8 mouse cellular contexts compared by ENCODE assay signal in the genomic region with DNA sequence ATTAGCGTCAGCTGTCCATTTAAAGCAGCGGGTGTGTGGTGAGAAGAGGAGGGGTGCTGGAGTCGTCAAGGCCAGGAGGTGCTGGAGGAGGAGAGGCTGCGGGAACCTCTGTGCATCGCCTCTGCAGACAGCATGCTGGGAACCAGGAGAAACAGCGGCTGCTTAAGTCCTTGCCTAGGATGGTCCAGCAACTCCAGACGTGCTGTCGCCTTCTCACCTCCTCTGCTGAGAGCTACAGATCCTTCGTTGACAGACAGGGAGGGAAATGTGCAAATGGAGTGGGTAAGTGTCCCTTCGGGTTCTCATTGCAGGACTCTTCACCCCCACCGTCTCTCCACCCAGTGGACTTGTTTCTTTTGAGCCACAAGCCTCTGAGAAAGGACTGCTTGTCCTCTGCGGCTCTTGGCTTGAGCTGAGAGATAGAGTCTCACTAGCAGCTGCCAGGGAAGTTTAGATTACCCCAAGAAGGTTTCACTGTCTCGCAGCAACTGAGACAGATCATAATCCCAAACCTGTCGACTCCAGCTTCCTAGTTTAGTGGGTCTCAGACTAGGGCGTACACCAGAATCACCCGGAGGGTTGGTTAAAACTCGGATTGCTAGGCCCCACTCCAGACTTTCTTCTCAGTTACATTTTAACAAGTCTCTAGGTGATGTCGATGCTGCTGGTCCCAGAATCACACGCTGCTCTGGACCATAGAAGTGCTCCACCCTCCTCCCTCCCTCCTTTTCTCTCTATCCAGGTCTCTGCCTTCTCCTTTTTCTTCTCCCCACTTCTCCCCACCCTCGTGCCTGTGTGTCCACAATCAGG. TPM values are rescaled to one million over a fixed set of nuclear protein-coding genes. Genes with fewer than 3 reads are reported as not detected.
DNase-seq lines count a peak whose midpoint lies in the region; ATAC-seq and TF ChIP-seq lines count a peak whose summit lies in the region.

No protein-coding gene starts in this region.

- H3K36me3 ChIP-seq in spleen, adult 2 months (ENCODE audit: control insufficient read depth, insufficient read depth, low read length): no peaks in the 10 kb centered on the region
- no peaks in the 10 kb centered on the region for H3K36me3 ChIP-seq in forebrain, embryonic 16.5 days (ENCODE audit: control insufficient read depth, insufficient read depth)
- H3K36me3 ChIP-seq in hindbrain, embryonic 14.5 days (replicated peaks; ENCODE audit: control insufficient read depth, insufficient read depth): no peaks in the 10 kb centered on the region
- H3K36me3 ChIP-seq in small intestine, adult 2 months (ENCODE audit: control insufficient read depth, insufficient read depth, low read length): 0 out of 2 replicates have a peak, but pooled peaks cover 1% of the 10 kb centered on the region

- H3K4me2 ChIP-seq in forebrain, embryonic 16.5 days (ENCODE audit: low read length): peak overlapping the region; percentile 65
- peak overlapping the region; percentile 88 for H3K4me2 ChIP-seq in hindbrain, embryonic 14.5 days (replicated peaks)

- 21% methylated on average over 20 of the region's 20 CpGs for WGBS in spleen, adult 2 months
- WGBS in forebrain, embryonic 16.5 days: 13% methylated on average over 20 of the region's 20 CpGs
- 9% methylated on average over 20 of the region's 20 CpGs for WGBS in hindbrain, embryonic 14.5 days
- 41% methylated on average over 20 of the region's 20 CpGs for WGBS in lung, adult 2 months
- WGBS in small intestine, adult 2 months: 57% methylated on average over 20 of the region's 20 CpGs

- ATAC-seq in forebrain, embryonic 16.5 days: no peak
- ATAC-seq in hindbrain, embryonic 14.5 days (ENCODE audit: low FRiP score): no peak

- H3K27ac ChIP-seq in spleen, adult 2 months (ENCODE audit: insufficient read depth, low read length): peak overlapping the region; percentile 78
- no peak overlapping the region for H3K27ac ChIP-seq in forebrain, embryonic 16.5 days (ENCODE audit: low read length)
- no peak overlapping the region for H3K27ac ChIP-seq in hindbrain, embryonic 14.5 days
- peak overlapping the region; percentile 92 for H3K27ac ChIP-seq in small intestine, adult 2 months (ENCODE audit: insufficient read depth, low read depth, low read length)

- peak overlapping the region; percentile 26; the same call in 1 of the 2 replicates for H3K4me3 ChIP-seq in spleen, adult 2 months (ENCODE audit: extremely low read depth, insufficient read depth, insufficient read length)
- H3K4me3 ChIP-seq in forebrain, embryonic 16.5 days (replicated peaks; ENCODE audit: low read length): peak overlapping the region; percentile 37
- peak overlapping the region; percentile 35 for H3K4me3 ChIP-seq in hindbrain, embryonic 14.5 days (replicated peaks; ENCODE audit: low read length)
- peak overlapping the region; percentile 70 for H3K4me3 ChIP-seq in lung, adult 2 months (replicated peaks; ENCODE audit: extremely low read depth, low read depth, low read length)
- H3K4me3 ChIP-seq in small intestine, adult 2 months (ENCODE audit: low read depth, low read length): peak overlapping the region; percentile 66

- H3K27me3 ChIP-seq in spleen, adult 2 months (ENCODE audit: control insufficient read depth, insufficient read depth, low read length): peaks cover 10% of the 10 kb centered on the region; the same call in 1 of the 2 replicates
- H3K27me3 ChIP-seq in forebrain, embryonic 16.5 days (replicated peaks; ENCODE audit: control insufficient read depth, insufficient read depth, low read length): peaks cover 14% of the 10 kb centered on the region; the same call in 1 of the 2 replicates
- peaks cover 65% of the 10 kb centered on the region for H3K27me3 ChIP-seq in hindbrain, embryonic 14.5 days (ENCODE audit: control insufficient read depth, insufficient read depth, low read length)
- peaks cover 4% of the 10 kb centered on the region; the same call in 1 of the 2 replicates for H3K27me3 ChIP-seq in small intestine, adult 2 months (ENCODE audit: control insufficient read depth, insufficient read depth, low read length)

- no peaks in the 10 kb centered on the region; the same call in 1 of the 2 replicates for H3K4me1 ChIP-seq in spleen, adult 2 months (ENCODE audit: control insufficient read depth, insufficient read depth, insufficient read length)
- peaks cover 58% of the 10 kb centered on the region for H3K4me1 ChIP-seq in forebrain, embryonic 16.5 days (replicated peaks; ENCODE audit: control insufficient read depth, insufficient read depth, low read length)
- peaks cover 40% of the 10 kb centered on the region for H3K4me1 ChIP-seq in hindbrain, embryonic 14.5 days (replicated peaks; ENCODE audit: control insufficient read depth, insufficient read depth, low read length)
- peaks cover 8% of the 10 kb centered on the region for H3K4me1 ChIP-seq in lung, adult 2 months (ENCODE audit: control insufficient read depth, insufficient read depth, low read length)
- peaks cover 6% of the 10 kb centered on the region; the same call in 1 of the 2 replicates for H3K4me1 ChIP-seq in small intestine, adult 2 months (ENCODE audit: control insufficient read depth, insufficient read depth, insufficient read length, low read length)

- H3K9ac ChIP-seq in forebrain, embryonic 16.5 days (replicated peaks; ENCODE audit: low read depth, low read length): peak overlapping the region; percentile 38
- H3K9ac ChIP-seq in hindbrain, embryonic 14.5 days: no peak overlapping the region

- TF ChIP-seq POLR2A in spleen, adult 2 months (IDR thresholded peaks at IDR 0.05; ENCODE audit: low read depth, low read length): no peak
- 0 out of 2 replicates have a peak, but pooled peaks have one; percentile 7 for TF ChIP-seq POLR2A in lung, adult 2 months (IDR thresholded peaks at IDR 0.05; ENCODE audit: borderline replicate concordance, extremely low read depth, low read depth, low read length)
- TF ChIP-seq POLR2A in small intestine, adult 2 months (IDR thresholded peaks at IDR 0.05; ENCODE audit: low read depth, low read length): no peak

- no peak for TF ChIP-seq CTCF in spleen, adult 2 months (IDR thresholded peaks at IDR 0.05; ENCODE audit: extremely low read depth, insufficient read depth, insufficient read length, insufficient replicate concordance)
- TF ChIP-seq CTCF in lung, adult 2 months (IDR thresholded peaks at IDR 0.05; ENCODE audit: insufficient read depth, low read length): no peak
- no peak for TF ChIP-seq CTCF in small intestine, adult 2 months (IDR thresholded peaks at IDR 0.05; ENCODE audit: extremely low read depth, insufficient read length, insufficient replicate concordance, low read depth, low read length)

- H3K9me3 ChIP-seq in forebrain, embryonic 16.5 days (ENCODE audit: control insufficient read depth, low read length): no peaks in the 10 kb centered on the region
- no peaks in the 10 kb centered on the region for H3K9me3 ChIP-seq in hindbrain, embryonic 14.5 days (ENCODE audit: control insufficient read depth, low read length)

- DNase-seq in spleen, adult 2 months (ENCODE audit: low read depth in 1 of 2, low spot score in 2 of 2): no peak
- no peak for DNase-seq in spleen, postnatal 36 days (ENCODE audit: low spot score in 2 of 2)
- DNase-seq in hindbrain, embryonic 14.5 days (ENCODE audit: low spot score): no peak
- peak; percentile 44 for DNase-seq in lung, adult 2 months
- DNase-seq in right cerebral cortex, postnatal 14 days: no peak
- DNase-seq in thymus, postnatal 4 days: no peak

RNA-seq across cellular contexts. Expression of gene Ccn1, which starts 2.7 kb away (rescaled TPM):
- polyA plus RNA-seq in spleen, adult 2 months (2012; rRNA removed): 21.4 and 26.5 TPM in 2 replicates
- polyA plus RNA-seq in forebrain, embryonic 16.5 days (2015; fragmentation: Nextera tagmentation; extraction: Ambion mirVana): 25.4 and 32.1 TPM in 2 replicates
- polyA plus RNA-seq in hindbrain, embryonic 14.5 days (2014; fragmentation: Nextera tagmentation; extraction: Ambion mirVana): 4.6 and 4.7 TPM in 2 replicates
- 79.9 and 102 TPM in 2 replicates for polyA plus RNA-seq in lung, adult 2 months (2012; rRNA removed)
- polyA plus RNA-seq in small intestine, adult 2 months (2012; rRNA removed): 6.1 and 7.5 TPM in 2 replicates

Comparison
In these comparisons a context has a peak if more than half of its experiments do, and no peak if none do; other contexts are left out.
1. H3K27ac ChIP-seq: peak in spleen, adult 2 months (single experiment) and small intestine, adult 2 months (single experiment); none in forebrain, embryonic 16.5 days (single experiment) and hindbrain, embryonic 14.5 days (single experiment).
2. Peak in every context shown above with its lines, with median percentiles within 50 percentile points of each other: H3K4me3 ChIP-seq.